Mouse (Mus musculus) testis, adult 2 months (tissue): ENCODE results near the gene Ttpal. TPM values are rescaled to one million over a fixed set of nuclear protein-coding genes. Genes with fewer than 3 reads are reported as not detected.
A peak's percentile ranks its signal among the peaks of the same experiment; 100 is the strongest.

Source experiments
- H3K27ac ChIP-seq: fragments of 200-500 bp; 2 replicates; pipeline ENCODE4 v1.5.1; 2012; ENCODE audit warnings: low read depth, low read length; ENCODE audit not compliant: control insufficient read depth, insufficient read depth
- H3K27me3 ChIP-seq: fragments of 200-500 bp; 2 replicates; pipeline ENCODE4 v1.6.1; 2012; ENCODE audit warnings: mild to moderate bottlenecking, low read length, moderate library complexity; ENCODE audit not compliant: control insufficient read depth, insufficient read depth
- H3K36me3 ChIP-seq: fragments of 200-500 bp; 2 replicates; pipeline ENCODE4 v1.6.1; 2012; ENCODE audit warnings: mild to moderate bottlenecking, low read length; ENCODE audit not compliant: control insufficient read depth, insufficient read depth
- H3K4me1 ChIP-seq: fragments of 200-500 bp; 2 replicates; pipeline ENCODE4 v1.6.1; 2012; ENCODE audit warnings: low read length; ENCODE audit not compliant: control insufficient read depth, insufficient read depth
- H3K4me3 ChIP-seq: fragments of 200-500 bp; 2 replicates; pipeline ENCODE4 v1.5.1; 2012; ENCODE audit warnings: low read depth, mild to moderate bottlenecking, low read length, moderate library complexity, mixed read lengths; ENCODE audit not compliant: control insufficient read depth
- CTCF ChIP-seq: fragments of 200-500 bp; IDR thresholded peaks from 2 replicates; pipeline ENCODE4 v1.5.1; 2012; ENCODE audit warnings: low read depth, mild to moderate bottlenecking, inconsistent platforms, low read length, moderate library complexity; ENCODE audit not compliant: control insufficient read depth, insufficient read depth, insufficient replicate concordance
- POLR2A ChIP-seq: fragments of 200-500 bp; IDR thresholded peaks from 2 replicates; pipeline ENCODE4 v1.6.1; 2012; ENCODE audit warnings: low read depth, mild to moderate bottlenecking, inconsistent platforms, low read length, moderate library complexity; ENCODE audit not compliant: control insufficient read depth
- polyA plus RNA-seq: library from polyadenylated mRNA; depleted of rRNA; stranded (reverse); fragments of >200 nt; gene quantifications from 2 replicates; pipeline ENCODE4 v1.2.3, GENCODE M21; 2012

The Ttpal gene
- polyA plus RNA-seq, 1 experiment: 4.0 TPM

GRCm38 (mm10) chr2:163634211-163634610 is 32.1 kb downstream of the Ttpal start:
- H3K27ac ChIP-seq: no peak overlapping the region
- H3K4me3 ChIP-seq: no peak overlapping the region
- no peaks in the 10 kb centered on the region for H3K27me3 ChIP-seq
- no peak for TF ChIP-seq CTCF
- TF ChIP-seq POLR2A: no peak
- H3K4me1 ChIP-seq: peaks cover 2% of the 10 kb centered on the region; the same call in 1 of the 2 replicates
- peaks cover 2% of the 10 kb centered on the region; the same call in 1 of the 2 replicates for H3K36me3 ChIP-seq

GRCm38 (mm10) chr2:163636057-163636456 is 33.9 kb downstream of the Ttpal start:
- H3K27ac ChIP-seq: no peak overlapping the region
- peaks cover 2% of the 10 kb centered on the region for H3K4me1 ChIP-seq
- TF ChIP-seq CTCF: no peak
- TF ChIP-seq POLR2A: no peak
- H3K27me3 ChIP-seq: no peaks in the 10 kb centered on the region
- no peaks in the 10 kb centered on the region; the same call in 1 of the 2 replicates for H3K36me3 ChIP-seq
- no peak overlapping the region for H3K4me3 ChIP-seq

GRCm38 (mm10) chr2:163637655-163638266 is 35.6 kb downstream of the Ttpal start:
- H3K4me3 ChIP-seq: no peak overlapping the region
- H3K36me3 ChIP-seq: no peaks in the 10 kb centered on the region; the same call in 1 of the 2 replicates
- H3K27me3 ChIP-seq: no peaks in the 10 kb centered on the region
- TF ChIP-seq CTCF (no peak), POLR2A (no peak)
- peak overlapping the region; percentile 66 for H3K27ac ChIP-seq
- peaks cover 7% of the 10 kb centered on the region for H3K4me1 ChIP-seq

GRCm38 (mm10) chr2:163640493-163640892 is 38.4 kb downstream of the Ttpal start:
- H3K27me3 ChIP-seq: no peaks in the 10 kb centered on the region
- peak overlapping the region; percentile 67 for H3K27ac ChIP-seq
- no peak overlapping the region for H3K4me3 ChIP-seq
- peaks cover 10% of the 10 kb centered on the region for H3K4me1 ChIP-seq
- H3K36me3 ChIP-seq: no peaks in the 10 kb centered on the region; the same call in 1 of the 2 replicates
- TF ChIP-seq CTCF: no peak
- TF ChIP-seq POLR2A: no peak

GRCm38 (mm10) chr2:163641681-163642080 is 39.6 kb downstream of the Ttpal start:
- H3K36me3 ChIP-seq: no peaks in the 10 kb centered on the region
- no peak overlapping the region for H3K4me3 ChIP-seq
- no peak for TF ChIP-seq POLR2A
- TF ChIP-seq CTCF: no peak
- no peaks in the 10 kb centered on the region for H3K27me3 ChIP-seq
- H3K27ac ChIP-seq: peak overlapping the region; percentile 84
- peaks cover 16% of the 10 kb centered on the region for H3K4me1 ChIP-seq

- TF ChIP-seq CTCF: no peak
- no peak for TF ChIP-seq POLR2A
- Histone ChIP-seq H3K27ac (peak overlapping the region; percentile 98), H3K27me3 (no peaks in the 10 kb centered on the region), H3K36me3 (no peaks in the 10 kb centered on the region), H3K4me3 (peak overlapping the region; percentile 99), H3K4me1 (peaks cover 15% of the 10 kb centered on the region)
Measured at GRCm38 (mm10) chr2:163642685-163643575, 40.8 kb downstream of the Ttpal start.

GRCm38 (mm10) chr2:163643576-163643971 is 41.5 kb downstream of the Ttpal start:
- TF ChIP-seq CTCF (no peak), POLR2A (no peak)
- H3K4me1 ChIP-seq: peaks cover 15% of the 10 kb centered on the region
- no peaks in the 10 kb centered on the region for H3K27me3 ChIP-seq
- H3K36me3 ChIP-seq: no peaks in the 10 kb centered on the region
- H3K27ac ChIP-seq: peak overlapping the region; percentile 98
- H3K4me3 ChIP-seq: peak overlapping the region; percentile 99
